Mouse (Mus musculus): ENCODE results near the gene Dlg1.

Dlg1 gene

GRCm38 (mm10) chr16:31901886-31902285 lies 238.6 kb downstream of the Dlg1 start:
- DNase-seq (ENCODE audit: extremely low read depth, low read depth) = no peak

GRCm38 (mm10) chr16:31903239-31903638 lies 240.0 kb downstream of the Dlg1 start:
- DNase-seq (ENCODE audit: extremely low read depth, low read depth) = no peak

- DNase-seq (ENCODE audit: extremely low read depth, low read depth) = no peak
Observed at GRCm38 (mm10) chr16:31905331-31905730, 242.1 kb downstream of the Dlg1 start.

- DNase-seq (ENCODE audit: extremely low read depth, low read depth) = no peak
Observed at GRCm38 (mm10) chr16:31905891-31906825, 242.9 kb downstream of the Dlg1 start.

GRCm38 (mm10) chr16:31906896-31907295 lies 243.7 kb downstream of the Dlg1 start:
- peak; percentile 52 for DNase-seq (ENCODE audit: extremely low read depth, low read depth)

- DNase-seq (ENCODE audit: extremely low read depth, low read depth) = no peak
Observed at GRCm38 (mm10) chr16:31908959-31909358, 245.7 kb downstream of the Dlg1 start.

GRCm38 (mm10) chr16:31910281-31910847 lies 247.1 kb downstream of the Dlg1 start:
- DNase-seq (ENCODE audit: extremely low read depth, low read depth) = no peak

GRCm38 (mm10) chr16:31917776-31918175 lies 254.5 kb downstream of the Dlg1 start:
- no peak for DNase-seq (ENCODE audit: extremely low read depth, low read depth)

GRCm38 (mm10) chr16:31918248-31918724 lies 255.0 kb downstream of the Dlg1 start:
- peak; percentile 51 for DNase-seq (ENCODE audit: extremely low read depth, low read depth)

- no peak for DNase-seq (ENCODE audit: extremely low read depth, low read depth)
Observed at GRCm38 (mm10) chr16:31924368-31924767, 261.1 kb downstream of the Dlg1 start.
